Mouse (Mus musculus): ENCODE data around the gene Ablim2.

The Ablim2 gene

DNA sequence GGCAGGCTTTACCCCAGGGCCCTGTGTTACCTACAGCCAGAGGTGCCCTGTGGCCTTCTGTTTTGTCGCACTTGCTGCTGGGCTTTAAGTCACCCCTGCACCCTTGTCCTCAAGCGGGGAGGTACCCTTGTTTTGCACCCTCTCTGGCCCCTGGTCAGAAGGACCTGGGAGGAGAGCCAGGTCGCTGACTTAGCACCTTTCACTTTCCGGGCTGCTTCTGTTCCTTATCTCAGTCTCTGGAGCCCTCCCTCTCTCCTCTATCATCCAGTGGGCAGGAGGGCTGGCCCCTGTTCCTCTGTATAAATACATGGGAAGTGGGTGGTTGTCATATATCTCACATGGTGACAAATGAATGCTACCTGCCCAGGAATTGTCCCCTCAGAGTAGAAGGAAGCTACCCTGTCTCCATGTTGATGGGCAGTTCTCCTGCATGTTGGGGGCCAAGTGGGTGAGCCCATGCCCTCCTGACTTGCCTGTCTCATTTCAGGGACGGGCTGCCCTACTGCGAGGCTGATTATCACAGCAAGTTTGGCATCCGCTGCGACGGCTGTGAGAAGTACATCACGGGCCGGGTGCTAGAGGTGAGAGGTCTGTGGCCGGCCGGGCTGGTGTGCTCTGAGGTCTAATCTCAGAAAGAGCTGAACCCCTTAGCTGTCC, 54.1 kb downstream of the Ablim2 start:
- DNase-seq (ENCODE audit: low read depth, low spot score): no peak

DNA sequence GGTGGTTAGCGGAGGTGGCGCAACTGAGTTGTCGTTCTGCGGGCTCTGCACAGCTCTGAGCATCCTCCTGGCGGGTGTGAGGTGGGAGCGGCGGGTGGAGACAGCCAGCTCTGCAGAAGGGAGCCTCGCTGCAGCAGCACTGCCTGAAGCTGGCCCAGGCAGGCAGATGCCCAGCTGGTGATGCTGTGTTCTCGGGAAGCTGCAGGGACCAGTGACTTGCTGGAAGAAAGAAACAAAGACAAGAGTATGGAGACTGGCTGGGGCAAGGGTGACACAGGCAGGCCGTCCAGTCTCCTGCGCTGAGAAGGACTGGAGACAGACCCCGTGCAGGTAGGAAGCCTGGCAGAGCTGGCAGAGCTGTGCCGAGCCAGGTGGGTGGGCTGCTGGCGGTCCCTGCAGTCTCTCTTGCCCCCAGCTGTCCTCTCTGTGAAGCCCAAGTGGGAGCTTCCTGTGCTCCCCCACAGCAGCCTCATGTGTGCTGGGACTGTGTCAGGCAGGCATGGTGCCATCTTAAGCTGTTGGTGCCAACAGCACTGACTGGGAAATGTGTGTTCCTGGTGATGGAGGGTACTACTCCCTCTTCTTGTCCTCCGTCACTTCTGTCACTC, 56.8 kb downstream of the Ablim2 start:
- no peak for DNase-seq (ENCODE audit: low read depth, low spot score)

DNA sequence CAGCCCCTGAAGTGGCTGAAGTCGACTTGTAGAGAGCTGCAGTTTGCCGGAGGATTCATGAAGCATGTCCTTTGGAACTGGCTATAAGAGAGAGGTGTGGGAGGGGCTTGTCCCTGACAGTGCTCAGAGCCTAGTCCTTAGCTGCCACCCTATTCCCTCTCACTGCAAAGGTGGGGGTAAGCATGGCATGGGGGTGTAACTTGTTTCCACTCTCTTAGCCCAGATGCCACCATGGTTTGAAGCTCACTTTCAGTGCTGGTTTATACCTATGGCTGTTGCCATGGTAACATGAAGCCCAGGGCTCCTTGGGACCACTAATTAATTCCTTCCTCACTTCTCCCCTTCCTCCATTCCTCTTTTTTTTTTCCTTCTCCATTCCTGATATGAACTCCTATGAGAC, 57.4 kb downstream of the Ablim2 start:
- DNase-seq (ENCODE audit: low read depth, low spot score): no peak

DNA sequence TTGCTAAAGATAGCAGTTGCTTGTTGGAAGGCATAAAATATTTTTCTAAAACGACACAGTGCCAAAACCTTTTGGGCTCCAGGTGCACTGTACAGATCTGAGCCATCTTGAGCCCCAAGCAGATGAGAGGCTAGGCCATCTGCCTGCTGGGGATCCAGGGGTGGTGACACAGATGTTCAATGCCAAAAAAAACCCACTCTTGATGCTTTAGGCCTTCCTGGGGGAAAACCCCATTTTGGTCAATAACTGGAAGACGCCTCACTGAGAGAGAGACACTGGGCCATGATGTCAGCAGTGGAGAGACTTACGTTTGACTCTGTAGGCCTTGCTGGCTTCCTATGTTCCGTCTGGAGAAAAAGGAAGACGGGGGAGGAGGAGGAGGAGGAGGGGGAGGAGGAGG, 59.6 kb downstream of the Ablim2 start:
- no peak for DNase-seq (ENCODE audit: low read depth, low spot score)

DNA sequence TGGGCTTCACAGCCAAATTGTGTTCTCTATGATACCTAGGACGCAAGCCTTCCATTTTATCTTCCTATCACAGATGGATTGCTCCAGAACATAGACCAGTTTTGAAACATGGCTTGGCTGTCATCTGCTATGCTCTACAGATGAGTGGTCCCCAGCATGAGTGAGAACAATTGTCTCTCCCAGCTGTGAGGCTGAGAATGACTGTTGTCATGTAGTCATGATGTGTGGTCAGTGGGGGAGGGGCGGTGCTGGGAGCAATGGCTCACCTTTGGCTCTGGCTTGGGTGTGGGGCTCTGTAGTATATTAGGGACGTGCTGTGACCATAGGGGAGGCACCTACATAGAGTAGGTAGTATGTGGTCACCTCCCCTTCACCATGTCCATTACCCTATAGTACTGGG, 60.2 kb downstream of the Ablim2 start:
- no peak for DNase-seq (ENCODE audit: low read depth, low spot score)

DNA sequence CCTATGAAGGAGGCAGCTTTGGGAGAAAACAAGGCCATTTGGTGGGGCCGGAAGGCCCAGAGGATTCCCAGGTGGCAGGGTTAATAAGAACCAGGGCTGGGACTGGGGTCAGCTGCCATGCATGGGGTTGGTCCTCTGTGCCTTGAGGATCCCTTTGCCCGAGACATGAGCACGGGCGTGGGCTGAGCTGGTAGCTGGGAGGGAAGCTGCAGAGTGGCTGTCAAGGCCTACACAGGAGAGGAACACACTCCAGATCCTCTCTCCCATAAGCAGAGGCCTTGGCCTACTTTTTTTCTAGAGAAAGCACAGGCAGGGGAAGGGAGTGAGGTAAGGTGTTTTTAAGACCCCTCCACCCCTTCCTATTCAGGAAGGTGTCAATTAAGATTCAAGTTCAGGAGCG, 65.0 kb downstream of the Ablim2 start:
- no peak for DNase-seq (ENCODE audit: low read depth, low spot score)

DNA sequence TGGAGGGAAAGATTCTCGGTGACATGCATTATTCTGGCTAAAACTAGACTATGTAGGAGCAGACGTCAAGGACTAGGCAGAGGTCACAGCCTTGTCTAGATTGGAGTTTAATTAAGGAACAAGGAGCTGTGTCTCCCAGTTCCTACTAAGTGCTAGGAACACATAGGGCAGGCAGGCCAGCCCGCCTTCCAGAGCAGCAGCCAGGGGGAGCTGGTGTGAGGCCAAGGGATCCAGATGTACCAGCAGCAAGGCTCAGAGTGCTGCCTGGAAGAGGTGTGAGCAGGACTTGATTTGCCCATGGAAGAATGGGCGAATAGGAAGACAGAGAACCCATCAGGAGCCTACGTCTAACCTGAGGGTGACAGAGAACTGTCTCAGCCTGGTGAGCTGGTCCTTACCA, 68.8 kb downstream of the Ablim2 start:
- no peak for DNase-seq (ENCODE audit: low read depth, low spot score)

DNA sequence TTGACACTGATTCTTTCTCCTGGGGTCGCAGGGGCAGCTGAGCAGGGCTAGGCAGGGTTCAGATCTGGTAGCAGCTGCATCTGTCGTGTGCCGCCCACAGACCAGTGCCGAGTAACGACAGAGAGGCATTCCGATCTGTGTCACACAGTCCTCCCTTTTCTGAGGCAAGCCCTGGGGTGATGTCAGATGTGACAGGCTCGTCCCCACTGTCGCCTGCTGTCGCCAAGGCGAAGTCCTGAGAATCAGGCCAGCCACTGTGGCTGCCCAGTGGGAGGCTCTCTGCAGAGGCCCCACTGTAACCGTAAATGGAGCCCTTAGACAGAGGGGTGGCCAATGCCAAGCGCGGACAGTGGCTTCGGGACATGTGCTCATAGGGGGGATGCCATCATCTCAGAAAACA, 69.4 kb downstream of the Ablim2 start:
- no peak for DNase-seq (ENCODE audit: low read depth, low spot score)

DNA sequence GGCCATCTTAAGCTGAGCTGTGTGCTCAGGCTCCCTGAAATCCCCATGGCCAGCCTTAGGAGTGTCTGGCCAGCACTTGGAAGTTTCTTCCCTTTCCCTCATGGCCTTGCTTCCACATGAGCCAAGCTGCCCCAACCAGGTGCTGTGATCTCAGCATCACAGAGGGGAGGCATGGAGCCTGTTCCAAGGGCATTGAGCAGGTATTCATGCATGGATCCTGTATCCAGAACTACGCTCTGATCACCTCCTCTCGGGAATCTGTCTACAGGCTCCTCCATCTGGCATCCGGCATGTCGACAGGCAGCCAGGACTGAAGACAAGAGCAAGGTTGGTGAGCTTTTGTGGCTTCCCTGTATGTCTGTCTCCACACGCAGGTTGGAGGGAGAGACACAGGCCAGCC, 70.2 kb downstream of the Ablim2 start:
- DNase-seq (ENCODE audit: low read depth, low spot score): no peak

DNA sequence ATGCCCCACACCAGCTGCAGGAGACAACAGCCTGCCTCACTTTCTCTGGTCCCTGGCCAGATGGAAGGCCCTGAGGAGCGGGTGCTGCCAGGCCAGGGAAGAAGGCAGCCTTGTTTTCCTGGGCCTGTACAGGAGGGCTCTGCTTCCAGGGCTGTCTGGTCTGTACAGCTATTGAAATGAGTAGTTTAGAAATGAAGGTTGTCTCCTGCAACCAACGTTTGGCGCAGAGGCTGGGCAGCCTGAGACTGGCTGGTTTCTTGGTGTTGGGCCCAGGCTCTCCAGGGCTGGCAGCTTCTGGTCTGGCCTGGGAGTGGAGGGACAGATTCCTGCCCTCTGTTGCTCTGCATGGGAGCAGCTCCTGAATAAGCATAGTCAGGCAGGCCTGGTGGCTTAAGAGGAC, 72.4 kb downstream of the Ablim2 start:
- DNase-seq (ENCODE audit: low read depth, low spot score): no peak

DNA sequence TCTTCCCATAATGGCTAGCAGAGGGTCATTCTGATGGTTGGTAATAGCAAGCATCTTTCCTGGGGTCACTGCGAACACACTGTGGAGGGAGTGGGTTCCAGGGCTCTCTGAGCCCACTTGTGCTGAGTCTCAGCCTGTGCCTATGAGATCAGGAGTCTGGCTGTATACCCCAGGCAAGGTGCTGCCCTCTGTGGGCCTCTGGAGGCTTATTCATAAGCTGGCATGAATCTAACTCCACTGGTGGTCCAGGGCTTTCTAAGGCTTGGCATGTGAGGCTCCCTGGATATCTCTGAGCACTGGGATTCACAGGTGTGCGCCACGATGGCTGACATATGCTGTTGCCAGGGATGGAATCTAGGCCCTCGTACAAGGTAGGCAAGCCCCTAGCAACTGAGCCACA, 76.2 kb downstream of the Ablim2 start:
- no peak for DNase-seq (ENCODE audit: low read depth, low spot score)

DNA sequence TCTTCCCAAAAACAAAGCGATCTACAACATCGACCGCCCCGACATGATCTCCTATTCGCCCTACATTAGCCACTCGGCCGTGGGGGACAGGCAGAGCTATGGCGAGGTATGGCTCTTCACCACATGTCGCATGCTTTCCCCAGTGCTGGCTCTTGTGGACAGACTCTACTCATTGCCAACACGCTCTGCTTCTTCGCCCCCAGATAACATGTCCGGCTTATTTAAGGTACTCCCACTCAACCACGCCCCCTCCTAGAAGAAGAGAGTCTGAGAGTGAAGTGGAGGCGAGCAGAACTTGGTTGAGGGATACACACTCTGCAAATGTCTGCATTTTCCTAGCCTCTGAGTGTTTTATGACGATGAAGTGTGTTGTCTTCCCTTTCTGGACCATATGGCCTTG, 79.3 kb downstream of the Ablim2 start:
- DNase-seq (ENCODE audit: low read depth, low spot score): no peak

DNA sequence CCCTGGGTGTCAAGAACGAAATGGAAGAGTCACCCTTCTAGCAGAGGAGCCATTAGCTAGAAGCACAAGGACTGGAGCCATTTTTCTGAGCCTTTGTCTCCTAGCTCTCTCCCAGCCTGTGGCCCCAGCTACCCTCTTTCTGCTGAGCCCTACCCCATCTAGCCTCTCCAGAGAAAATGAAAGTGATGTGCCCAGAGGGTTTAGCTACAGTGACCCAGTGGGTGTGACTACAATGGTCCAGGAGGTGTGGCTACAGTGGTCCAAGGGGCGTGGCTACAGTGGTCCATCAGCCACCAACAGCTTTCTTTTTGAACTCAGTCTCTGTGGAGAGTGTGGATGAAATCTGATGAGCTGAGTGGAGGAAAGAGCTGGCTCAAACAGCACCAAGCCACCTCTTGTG, 81.6 kb downstream of the Ablim2 start:
- DNase-seq (ENCODE audit: low read depth, low spot score): no peak

DNA sequence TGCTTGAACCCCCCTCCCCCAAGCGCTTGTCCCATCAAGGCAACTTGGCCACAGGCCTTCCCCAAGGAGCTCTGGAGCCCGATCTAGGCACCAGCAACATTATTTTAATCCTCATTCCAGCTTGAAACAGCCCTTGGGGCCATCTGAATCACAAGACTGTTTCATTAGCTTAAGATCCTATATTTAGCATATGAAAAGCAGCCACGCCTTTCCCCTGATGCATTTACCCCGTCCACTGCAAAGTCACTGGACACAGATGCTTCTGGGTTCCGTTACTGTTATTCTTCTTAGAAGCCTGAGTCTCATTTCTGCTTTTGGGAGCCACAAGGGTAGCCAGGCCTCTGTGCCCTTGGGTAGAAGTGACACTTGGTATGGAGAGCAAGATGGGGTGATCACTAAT, 93.8 kb downstream of the Ablim2 start:
- no peak for DNase-seq (ENCODE audit: low read depth, low spot score)

DNA sequence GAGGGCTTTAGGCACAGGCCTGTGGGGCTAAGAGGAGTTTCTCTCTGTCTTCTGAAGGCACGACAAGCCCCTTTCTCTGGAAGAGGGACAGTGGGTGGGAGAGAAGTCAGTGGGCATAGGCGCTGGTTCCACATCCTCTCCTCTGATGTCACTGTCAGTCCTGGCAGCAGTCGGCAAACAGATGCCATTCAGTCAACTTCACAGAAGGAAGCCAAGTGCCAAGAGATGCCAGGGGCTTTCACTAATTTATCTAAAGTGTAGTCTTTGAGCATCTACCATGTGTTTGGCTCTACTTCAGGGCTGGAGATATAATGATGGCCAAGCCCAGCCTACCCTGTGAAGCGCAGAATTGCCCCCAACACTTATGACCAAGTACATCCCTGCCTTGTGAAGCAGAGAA, 95.8 kb downstream of the Ablim2 start:
- no peak for DNase-seq (ENCODE audit: low read depth, low spot score)

DNA sequence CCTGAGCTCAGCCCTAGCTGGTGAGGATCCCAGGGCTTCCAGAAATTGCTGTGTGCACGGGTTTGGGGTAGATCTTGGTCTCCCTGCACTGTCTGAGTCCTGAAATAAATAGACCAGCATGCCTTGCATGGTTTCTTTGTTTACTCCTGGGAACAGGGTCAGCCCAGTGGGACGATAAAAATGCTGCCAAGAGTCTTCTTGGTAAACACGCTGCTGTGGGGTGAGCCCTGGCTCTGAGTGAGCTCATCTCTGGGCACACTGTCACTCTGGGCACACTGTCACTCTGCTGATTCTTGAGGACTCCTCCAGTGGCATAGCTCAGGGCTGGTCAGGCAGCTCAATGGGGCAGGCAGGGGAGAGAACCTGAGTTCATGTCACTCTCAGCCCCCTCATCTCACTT, 98.6 kb downstream of the Ablim2 start:
- DNase-seq (ENCODE audit: low read depth, low spot score): no peak

DNA sequence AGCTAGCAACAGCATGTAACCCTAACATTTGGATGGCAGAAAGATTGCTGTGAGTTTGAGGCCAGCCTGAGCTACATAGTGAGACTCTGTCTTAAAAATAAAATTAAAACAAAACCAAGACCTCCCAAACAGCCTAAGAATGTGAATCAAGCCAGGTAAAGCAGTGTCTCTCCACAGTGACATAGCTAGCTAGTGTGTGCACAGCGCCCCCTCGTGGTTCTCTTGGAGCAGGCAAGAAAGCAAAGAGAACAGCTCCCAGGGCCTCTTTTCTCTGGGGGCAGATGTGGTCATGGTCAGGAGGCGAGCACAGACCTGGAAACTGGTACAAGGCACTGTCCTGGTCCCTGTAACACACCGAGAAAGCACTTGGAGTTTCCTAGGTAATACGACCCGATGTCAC, 100.4 kb downstream of the Ablim2 start:
- peak; percentile 53 for DNase-seq (ENCODE audit: low read depth, low spot score)

DNA sequence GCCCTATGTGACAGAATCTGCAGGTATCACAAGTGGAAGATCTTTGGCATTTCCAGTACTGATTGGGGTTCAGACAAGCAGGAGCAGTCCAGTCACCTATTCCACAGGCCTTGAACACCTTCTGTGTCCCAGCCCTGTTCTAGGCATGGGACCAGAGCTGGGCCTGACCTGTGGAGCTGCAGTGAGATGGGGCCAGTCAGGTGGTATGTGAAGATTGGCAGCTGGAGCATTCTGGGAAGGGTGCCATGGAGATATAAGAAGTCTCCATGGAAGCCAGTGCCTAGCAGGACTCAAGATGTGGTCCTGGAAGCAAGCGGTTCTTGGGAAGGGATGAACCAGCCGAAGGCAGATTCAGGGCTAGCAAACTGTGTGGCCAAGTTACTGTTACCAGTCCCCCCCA, 103.8 kb downstream of the Ablim2 start:
- DNase-seq (ENCODE audit: low read depth, low spot score): no peak

DNA sequence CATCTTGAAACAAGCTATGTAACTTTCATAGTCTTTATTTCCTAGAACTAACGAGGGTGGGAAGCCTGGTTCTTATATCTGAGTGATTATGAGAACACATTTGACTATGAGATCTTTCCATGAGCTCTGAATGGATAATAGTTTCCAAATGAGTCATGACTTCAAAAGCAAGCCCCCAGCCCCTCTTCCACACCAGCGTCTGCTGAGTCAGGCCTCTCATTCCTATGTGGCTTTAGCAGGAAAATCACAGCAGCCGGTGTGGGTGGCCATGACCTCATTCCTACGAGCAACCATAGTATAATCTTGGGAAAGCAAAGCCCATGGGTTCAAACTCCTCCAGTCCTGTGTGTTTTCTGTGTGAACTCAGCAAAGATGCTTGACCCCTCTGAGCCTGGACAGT, 112.3 kb downstream of the Ablim2 start:
- DNase-seq (ENCODE audit: low read depth, low spot score): no peak

DNA sequence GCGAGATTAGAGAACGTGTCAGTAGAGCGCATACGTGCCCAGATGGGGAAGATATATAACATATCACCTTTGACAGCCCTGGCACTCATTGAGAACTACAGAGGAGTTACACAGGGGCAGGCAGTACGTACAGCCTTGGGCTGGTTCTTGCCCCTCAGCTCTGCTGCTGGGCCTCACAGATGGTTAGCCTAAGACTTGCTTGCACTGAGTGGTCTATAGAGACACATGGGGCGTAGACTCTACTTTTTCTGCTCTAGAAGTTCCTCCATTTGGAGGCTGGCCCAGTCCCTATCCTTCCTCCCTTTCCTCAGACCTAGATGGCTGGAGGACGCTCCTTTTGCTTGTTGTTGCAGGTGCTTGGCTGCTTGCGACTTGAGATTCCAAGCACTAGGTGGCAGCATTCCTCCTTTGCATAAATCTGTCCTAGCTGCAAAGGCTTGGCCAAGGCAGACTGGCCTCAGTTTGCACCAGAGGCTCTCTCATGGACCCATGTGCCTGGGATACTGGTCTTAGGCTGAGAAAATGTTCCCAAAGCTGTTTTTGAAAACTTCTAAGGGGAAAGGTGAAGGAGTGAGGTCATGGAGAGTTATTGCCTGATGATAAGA, 112.8 kb downstream of the Ablim2 start:
- peak; percentile 65 for DNase-seq (ENCODE audit: low read depth, low spot score)

DNA sequence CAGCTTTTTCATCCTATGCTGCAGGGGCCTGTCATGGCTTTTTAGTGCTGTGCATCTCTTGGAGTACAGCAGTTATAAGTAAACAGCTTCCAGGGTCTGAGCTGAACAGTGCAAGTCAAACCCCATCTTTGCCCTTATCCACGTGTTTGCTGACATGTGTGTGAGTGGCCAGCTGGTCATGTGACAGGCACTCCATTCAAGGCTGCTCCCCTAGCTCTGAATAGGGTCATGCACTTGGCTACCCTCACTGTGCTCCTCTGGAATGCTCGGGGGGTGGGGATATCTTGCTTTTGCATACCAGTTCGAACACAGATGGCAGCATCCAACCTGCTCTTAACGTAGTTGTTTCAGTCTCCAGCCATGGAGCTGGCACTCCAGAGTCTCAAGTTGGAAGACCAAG, 115.7 kb downstream of the Ablim2 start:
- DNase-seq (ENCODE audit: low read depth, low spot score): no peak

DNA sequence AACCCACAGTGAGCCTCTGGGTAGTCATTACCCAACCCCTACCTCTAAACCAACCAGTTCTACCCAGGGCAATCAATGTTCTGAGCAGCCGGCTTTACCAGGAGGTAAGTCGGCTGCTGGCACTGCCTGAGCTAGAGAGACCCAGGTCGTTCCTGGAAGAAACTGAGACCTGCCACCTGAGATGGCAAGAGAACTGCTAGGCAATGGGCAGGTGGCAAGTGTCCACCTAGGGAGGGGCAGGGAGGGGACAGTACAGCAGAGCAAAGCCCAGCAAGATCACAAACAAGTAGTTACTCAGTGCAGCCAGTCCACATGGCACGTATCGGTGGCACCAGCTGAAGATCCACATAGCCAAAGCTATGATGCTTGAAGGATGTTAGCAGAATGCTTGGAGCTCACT, 118.6 kb downstream of the Ablim2 start:
- DNase-seq (ENCODE audit: low read depth, low spot score): no peak

DNA sequence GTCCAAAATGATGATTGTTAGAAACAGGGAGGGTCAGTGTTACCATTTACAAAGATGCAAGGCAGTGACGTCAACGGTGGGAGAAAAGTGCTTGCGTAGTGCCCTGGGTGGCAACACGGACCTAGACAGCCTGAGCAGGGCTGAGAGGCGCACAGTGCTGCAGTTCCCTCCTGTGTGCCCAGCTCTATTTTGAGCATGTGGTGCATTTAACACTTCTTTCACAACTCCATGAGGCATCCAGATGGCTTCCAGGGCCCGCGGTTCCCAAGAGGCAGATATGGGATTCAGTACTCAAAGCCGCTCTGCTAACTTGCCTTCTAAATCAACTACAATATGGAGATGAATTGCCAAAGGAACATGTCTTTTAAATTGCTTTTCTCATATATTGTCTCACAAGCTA, 121.5 kb downstream of the Ablim2 start:
- no peak for DNase-seq (ENCODE audit: low read depth, low spot score)

DNA sequence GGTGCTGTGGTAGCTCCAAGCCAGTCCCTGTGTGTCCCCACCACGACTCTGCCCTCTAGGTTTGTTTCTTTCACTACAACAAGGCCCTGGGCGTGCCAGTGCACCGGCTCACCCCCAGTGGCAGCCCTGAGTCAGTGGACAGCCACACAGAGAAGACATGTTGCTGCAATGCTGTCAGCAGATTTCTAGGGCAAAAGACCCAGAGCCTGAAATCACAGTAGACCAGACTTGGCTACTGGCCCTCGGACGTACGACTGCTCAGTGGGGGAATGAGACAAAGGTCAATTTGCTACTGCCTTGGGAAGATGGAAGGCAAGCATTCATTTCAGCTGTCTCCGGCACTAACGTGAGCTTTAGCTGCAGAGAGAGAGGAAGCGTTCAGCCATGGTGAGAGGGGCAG, 124.7 kb downstream of the Ablim2 start:
- no peak for DNase-seq (ENCODE audit: low read depth, low spot score)
